Mouse (Mus musculus) limb, embryonic 12.5 days (tissue): ENCODE data around the gene Gad1. TPM values are rescaled to one million over a fixed set of nuclear protein-coding genes. Genes with fewer than 3 reads are reported as not detected.

Source experiments
- ATAC-seq: fragments of 200-750 bp; cut with Nextera tagmentation; 2 replicates; pipeline ENCODE4 v1.8.0; 2017; ENCODE audit warnings: low read depth, moderate TSS enrichment; ENCODE audit not compliant: insufficient number of reproducible peaks, insufficient read depth, low FRiP score, low TSS enrichment
- H3K27ac ChIP-seq: fragments of 300-500 bp; sonication (generic); 2 replicates; pipeline ENCODE4 v1.5.1; 2016; ENCODE audit warnings: mild to moderate bottlenecking, moderate library complexity
- H3K27me3 ChIP-seq: fragments of 300-500 bp; sonication (generic); 2 replicates; pipeline ENCODE4 v1.6.1; 2016; ENCODE audit warnings: mild to moderate bottlenecking, moderate library complexity
- H3K36me3 ChIP-seq: fragments of 300-500 bp; sonication (generic); 2 replicates; pipeline ENCODE4 v1.6.1; 2016; ENCODE audit warnings: mild to moderate bottlenecking, moderate library complexity
- H3K4me1 ChIP-seq: fragments of 300-500 bp; sonication (generic); replicated peaks from 2 replicates; pipeline ENCODE4 v1.6.1; 2016
- H3K4me2 ChIP-seq: fragments of 300-500 bp; sonication (generic); 2 replicates; pipeline ENCODE4 v1.6.1; 2016; ENCODE audit warnings: mild to moderate bottlenecking, moderate library complexity
- H3K4me3 ChIP-seq: fragments of 300-500 bp; sonication (generic); replicated peaks from 2 replicates; pipeline ENCODE4 v1.5.1; 2016; ENCODE audit warnings: mild to moderate bottlenecking
- H3K9ac ChIP-seq: fragments of 300-500 bp; sonication (generic); replicated peaks from 2 replicates; pipeline ENCODE4 v1.6.1; 2016; ENCODE audit warnings: mild to moderate bottlenecking, moderate library complexity
- H3K9me3 ChIP-seq: fragments of 300-500 bp; sonication (generic); 2 replicates; pipeline ENCODE4 v1.6.1; 2016; ENCODE audit warnings: mild to moderate bottlenecking, moderate library complexity
- WGBS: fragments of 180-500 bp; shearing (Covaris S2); methylation state at CpG from one replicate; pipeline ENCODE4 v1.1.7; 2016; 5-methylcytosine and 5-hydroxymethylcytosine counted together
- polyA plus RNA-seq: library from polyadenylated mRNA; unstranded; fragments of >200 nt; fragmentation: Nextera tagmentation; extraction: Ambion mirVana; gene quantifications from 2 replicates; pipeline ENCODE4 v1.2.1, GENCODE M21; 2016

The Gad1 gene
- polyA plus RNA-seq, 1 experiment from 2014 or later: 0.28 TPM

DNA sequence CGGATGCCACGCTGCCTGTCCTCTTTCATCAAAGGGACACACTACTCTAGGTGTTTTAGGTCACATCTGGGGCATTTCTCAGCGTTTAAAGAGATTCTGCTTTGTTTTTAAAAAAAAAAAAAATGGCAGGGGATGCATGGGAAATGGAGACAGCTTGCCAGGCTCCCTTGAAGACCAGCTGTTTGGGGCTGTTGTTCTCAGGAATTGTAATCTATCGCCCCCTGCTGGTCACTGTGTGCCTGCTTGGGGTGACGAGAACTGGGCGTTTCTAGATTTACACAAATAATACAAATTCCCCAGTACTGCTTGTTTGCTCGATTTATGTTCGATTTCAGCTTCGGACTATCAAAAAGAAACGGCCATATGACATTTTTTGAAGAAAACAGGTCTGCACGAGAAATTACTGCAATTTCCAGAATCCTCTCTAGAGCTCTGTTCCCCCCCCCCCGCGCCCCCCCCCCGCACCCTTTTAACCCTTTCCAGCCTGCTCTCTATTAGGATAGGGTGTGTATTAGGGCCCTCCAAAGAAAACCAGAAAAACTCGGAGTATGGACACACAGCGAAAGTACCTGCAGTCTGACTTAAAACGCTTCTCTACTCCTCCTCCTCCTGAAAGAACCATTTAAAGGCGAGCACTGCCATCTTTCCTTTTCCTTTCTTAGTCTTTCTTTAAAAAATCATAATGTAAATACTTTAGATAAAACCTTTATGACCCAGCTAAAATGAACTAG lies 5.4 kb downstream of the Gad1 start:
- Histone ChIP-seq H3K27ac (no peak overlapping the region), H3K27me3 (peaks cover 63% of the 10 kb centered on the region), H3K36me3 (no peaks in the 10 kb centered on the region), H3K9me3 (no peaks in the 10 kb centered on the region), H3K4me2 (no peak overlapping the region), H3K4me3 (no peak overlapping the region), H3K9ac (no peak overlapping the region), H3K4me1 (peaks cover 21% of the 10 kb centered on the region)
- 5% methylated on average over 17 of the region's 18 CpGs for WGBS
- ATAC-seq: no peak

- no peak overlapping the region for H3K4me2 ChIP-seq
- 14% methylated on average over 24 of the region's 24 CpGs for WGBS
- H3K9ac ChIP-seq: no peak overlapping the region
- no peak overlapping the region for H3K27ac ChIP-seq
- peaks cover 70% of the 10 kb centered on the region for H3K27me3 ChIP-seq
- no peak overlapping the region for H3K4me3 ChIP-seq
- no peak for ATAC-seq
- H3K36me3 ChIP-seq: no peaks in the 10 kb centered on the region
- no peaks in the 10 kb centered on the region for H3K9me3 ChIP-seq
- peaks cover 27% of the 10 kb centered on the region for H3K4me1 ChIP-seq
Measured at GRCm38 (mm10) chr2:70558843-70559451, 6.1 kb downstream of the Gad1 start.

- ATAC-seq: no peak
- peaks cover 76% of the 10 kb centered on the region for H3K27me3 ChIP-seq
- H3K27ac ChIP-seq: no peak overlapping the region
- WGBS: 2% methylated on average over 13 of the region's 13 CpGs
- no peak overlapping the region for H3K9ac ChIP-seq
- no peak overlapping the region for H3K4me3 ChIP-seq
- no peaks in the 10 kb centered on the region for H3K9me3 ChIP-seq
- H3K36me3 ChIP-seq: no peaks in the 10 kb centered on the region
- H3K4me1 ChIP-seq: peaks cover 30% of the 10 kb centered on the region
- H3K4me2 ChIP-seq: no peak overlapping the region
Measured at GRCm38 (mm10) chr2:70559520-70559919, 6.6 kb downstream of the Gad1 start.

DNA sequence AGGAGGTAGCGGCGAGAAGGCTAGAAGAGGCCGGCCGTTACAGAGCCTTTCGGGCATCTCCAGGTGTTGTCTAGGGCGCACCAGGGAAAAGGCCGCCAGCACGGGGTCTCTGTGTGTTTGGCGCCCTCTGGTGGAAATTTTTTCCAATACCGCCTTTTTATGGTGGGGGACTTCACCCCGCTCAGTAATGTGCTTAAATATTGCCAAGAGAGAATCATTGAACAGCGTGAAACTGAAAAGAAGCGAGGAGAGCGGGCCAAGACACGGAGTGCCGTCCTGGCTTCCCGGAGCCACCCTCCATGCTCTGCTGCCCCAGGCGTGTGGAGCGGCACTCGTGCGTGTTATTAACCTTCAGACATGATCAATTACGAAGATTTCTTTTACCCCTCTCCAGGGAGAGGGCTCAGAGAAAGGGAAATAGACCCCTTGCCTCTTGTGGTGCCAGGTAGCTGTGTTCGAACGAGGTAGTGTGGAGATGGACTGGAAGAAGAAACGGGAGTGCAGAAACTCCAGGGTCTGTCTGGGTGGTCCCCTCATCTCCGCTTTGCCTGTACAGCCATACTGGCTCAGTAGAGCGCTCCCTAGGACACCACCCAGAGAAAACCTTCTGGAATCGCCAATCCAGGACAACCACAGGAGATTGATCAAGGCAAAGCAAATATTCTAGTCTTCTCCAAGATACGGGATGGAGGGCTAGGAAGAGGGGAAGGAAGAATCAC lies 8.4 kb downstream of the Gad1 start:
- peaks cover 91% of the 10 kb centered on the region for H3K27me3 ChIP-seq
- ATAC-seq: no peak
- no peaks in the 10 kb centered on the region for H3K36me3 ChIP-seq
- WGBS: under 1% methylated on average over 29 of the region's 29 CpGs
- no peak overlapping the region for H3K27ac ChIP-seq
- no peak overlapping the region for H3K9ac ChIP-seq
- peaks cover 38% of the 10 kb centered on the region for H3K4me1 ChIP-seq
- peak overlapping the region; percentile 30; the same call in 1 of the 2 replicates for H3K4me2 ChIP-seq
- 0 out of 2 replicates have a peak overlapping the region, but pooled peaks have one; percentile 9 for H3K4me3 ChIP-seq
- H3K9me3 ChIP-seq: no peaks in the 10 kb centered on the region

DNA sequence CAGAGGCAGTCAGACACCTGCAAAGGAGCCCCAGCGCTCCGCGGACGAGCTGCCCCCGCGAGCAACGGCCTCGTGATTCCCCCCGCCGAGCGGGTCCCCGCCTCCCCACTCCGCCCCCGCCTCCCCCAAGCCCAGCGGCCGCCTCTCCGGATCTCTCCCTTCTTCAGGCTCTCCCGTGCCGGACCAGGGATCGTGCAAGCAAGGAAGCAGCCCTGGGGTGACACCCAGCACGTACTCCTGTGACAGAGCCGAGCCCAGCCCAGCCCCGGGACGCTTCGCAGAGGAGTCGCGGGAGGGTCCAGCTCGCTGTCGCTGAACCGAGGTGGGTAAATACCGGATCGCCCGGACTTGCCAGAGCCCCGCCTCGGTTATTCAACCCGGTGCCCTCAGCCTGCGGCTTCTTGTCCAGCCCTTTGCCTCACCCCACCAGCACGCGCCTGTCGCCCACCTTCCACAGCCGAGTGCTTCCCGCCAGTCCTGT lies 9.2 kb downstream of the Gad1 start:
- no peak overlapping the region for H3K27ac ChIP-seq
- H3K4me1 ChIP-seq: peaks cover 46% of the 10 kb centered on the region
- WGBS: under 1% methylated on average over 42 of the region's 42 CpGs
- no peaks in the 10 kb centered on the region for H3K9me3 ChIP-seq
- peaks cover 93% of the 10 kb centered on the region for H3K27me3 ChIP-seq
- no peak for ATAC-seq
- H3K4me3 ChIP-seq: peak overlapping the region; percentile 29
- H3K4me2 ChIP-seq: peak overlapping the region; percentile 48
- no peak overlapping the region for H3K9ac ChIP-seq
- H3K36me3 ChIP-seq: no peaks in the 10 kb centered on the region

DNA sequence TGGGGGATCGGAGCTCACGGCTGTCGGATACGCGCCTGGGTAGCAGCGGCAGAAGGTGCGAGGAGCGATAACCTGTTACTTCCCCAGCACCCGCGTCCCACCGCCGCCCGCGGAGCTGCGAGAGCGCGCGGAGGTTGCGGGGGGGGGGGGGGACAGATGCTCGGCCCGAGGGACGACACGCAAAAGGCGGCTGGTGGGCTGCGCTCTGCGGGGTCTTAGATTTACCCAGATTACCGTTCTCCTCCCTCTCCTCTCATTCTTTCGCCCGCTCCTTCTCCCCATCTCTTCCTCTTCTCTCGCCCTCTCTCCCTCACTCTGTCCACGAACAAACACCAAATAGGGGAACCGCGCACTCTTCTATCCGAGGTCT lies 9.7 kb downstream of the Gad1 start:
- H3K9ac ChIP-seq: no peak overlapping the region
- H3K27ac ChIP-seq: no peak overlapping the region
- H3K36me3 ChIP-seq: no peaks in the 10 kb centered on the region
- peak overlapping the region; percentile 48 for H3K4me2 ChIP-seq
- H3K9me3 ChIP-seq: no peaks in the 10 kb centered on the region
- WGBS: 0% methylated on average over 29 of the region's 34 CpGs
- peaks cover 52% of the 10 kb centered on the region for H3K4me1 ChIP-seq
- peaks cover 95% of the 10 kb centered on the region for H3K27me3 ChIP-seq
- no peak for ATAC-seq
- peak overlapping the region; percentile 29 for H3K4me3 ChIP-seq

DNA sequence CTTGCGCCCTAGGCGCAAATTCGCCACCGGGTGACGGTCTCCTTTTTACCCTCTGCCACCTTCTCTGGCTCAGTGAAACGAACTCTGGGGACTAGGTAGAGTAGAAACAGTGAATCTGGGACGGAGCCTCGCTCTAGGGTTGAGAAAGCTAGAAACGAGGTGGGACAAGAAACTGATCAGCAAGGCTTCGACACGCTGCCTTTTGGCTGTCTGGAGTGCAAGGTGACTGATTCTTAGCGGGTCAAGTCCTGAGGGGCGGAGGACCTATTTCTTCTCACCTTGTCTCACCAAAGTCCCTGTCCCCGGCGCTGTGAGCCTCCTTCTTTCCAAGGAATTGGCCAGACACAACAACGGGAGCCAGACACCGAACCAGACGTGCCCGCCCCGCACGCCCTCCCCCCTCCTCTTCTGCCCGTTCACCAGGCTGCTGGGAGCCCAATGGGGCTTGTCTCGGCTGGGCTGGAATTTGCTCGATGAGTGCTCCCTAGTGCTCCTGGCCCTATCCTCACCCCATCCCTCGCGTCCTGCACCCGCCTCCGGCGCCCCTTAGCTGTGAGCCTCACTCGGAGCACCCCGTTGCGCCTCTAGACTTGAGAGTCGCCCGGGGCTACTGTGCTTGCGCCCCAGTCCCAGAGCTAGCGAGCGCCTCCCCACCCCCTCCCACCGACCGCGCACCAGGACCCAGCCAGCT lies 10.3 kb downstream of the Gad1 start:
- no peak for ATAC-seq

GRCm38 (mm10) chr2:70563721-70564645 lies 11.1 kb downstream of the Gad1 start:
- Histone ChIP-seq H3K9ac (no peak overlapping the region), H3K4me1 (peaks cover 65% of the 10 kb centered on the region), H3K9me3 (no peaks in the 10 kb centered on the region), H3K27ac (no peak overlapping the region), H3K4me3 (peak overlapping the region; percentile 29), H3K27me3 (peaks cover 100% of the 10 kb centered on the region), H3K4me2 (peak overlapping the region; percentile 48), H3K36me3 (no peaks in the 10 kb centered on the region)
- WGBS: under 1% methylated on average over 38 of the region's 38 CpGs
- ATAC-seq: no peak

More for the DNA sequence above, 10.3 kb downstream of the Gad1 start:
- no peak overlapping the region for H3K27ac ChIP-seq
- peaks cover 57% of the 10 kb centered on the region for H3K4me1 ChIP-seq
- H3K9ac ChIP-seq: no peak overlapping the region
- H3K9me3 ChIP-seq: no peaks in the 10 kb centered on the region
- under 1% methylated on average over 37 of the region's 40 CpGs for WGBS
- peak overlapping the region; percentile 48 for H3K4me2 ChIP-seq
- no peaks in the 10 kb centered on the region for H3K36me3 ChIP-seq
- H3K27me3 ChIP-seq: peaks cover 99% of the 10 kb centered on the region
- H3K4me3 ChIP-seq: peak overlapping the region; percentile 29

GRCm38 (mm10) chr2:70564646-70565315 lies 11.9 kb downstream of the Gad1 start:
- Histone ChIP-seq H3K4me3 (no peak overlapping the region), H3K9me3 (no peaks in the 10 kb centered on the region), H3K27ac (no peak overlapping the region), H3K9ac (no peak overlapping the region), H3K36me3 (no peaks in the 10 kb centered on the region), H3K4me1 (peaks cover 63% of the 10 kb centered on the region), H3K27me3 (peaks cover 100% of the 10 kb centered on the region), H3K4me2 (no peak overlapping the region)
- WGBS: 4% methylated on average over 15 of the region's 15 CpGs
- no peak for ATAC-seq
